Mouse (Mus musculus): ENCODE measurements around the gene Dab2ip.

- TF ChIP-seq POLR2A (IDR thresholded peaks at IDR 0.05; ENCODE audit: borderline replicate concordance, low read depth, low read length) (no peak), CTCF (IDR thresholded peaks at IDR 0.05; ENCODE audit: low read depth, low read length) (peak; percentile 41)
Measured at GRCm38 (mm10) chr2:35735001-35735400, 176.9 kb downstream of the Dab2ip start.
